Mouse (Mus musculus) lung, embryonic 14.5 days (tissue): ENCODE data around the gene Elovl7. TPM values are rescaled to one million over a fixed set of nuclear protein-coding genes. Genes with fewer than 3 reads are reported as not detected.

Experiments used
- ATAC-seq: fragments of 200-750 bp; cut with Nextera tagmentation; 2 replicates; pipeline ENCODE4 v1.8.0; 2017; ENCODE audit warnings: mild to moderate bottlenecking, moderate TSS enrichment, moderate library complexity; ENCODE audit not compliant: insufficient read depth
- DNase-seq: peaks from one replicate; pipeline ENCODE4 v3.0.0-alpha.2; 2015
- H3K27ac ChIP-seq: fragments of 300-500 bp; sonication (generic); 2 replicates; pipeline ENCODE4 v1.5.1; 2014; ENCODE audit warnings: low read depth, mild to moderate bottlenecking, moderate library complexity
- H3K27me3 ChIP-seq: fragments of 300-500 bp; sonication (generic); 2 replicates; pipeline ENCODE4 v1.6.1; 2014; ENCODE audit warnings: low read length, control low read depth; ENCODE audit not compliant: insufficient read depth
- H3K36me3 ChIP-seq: fragments of 300-500 bp; sonication (generic); 2 replicates; pipeline ENCODE4 v1.6.1; 2014; ENCODE audit warnings: control low read depth; ENCODE audit not compliant: insufficient read depth
- H3K4me1 ChIP-seq: fragments of 300-500 bp; sonication (generic); 2 replicates; pipeline ENCODE4 v1.6.1; 2014; ENCODE audit warnings: antibody characterized with exemption, control low read depth; ENCODE audit not compliant: insufficient read depth
- H3K4me2 ChIP-seq: fragments of 300-500 bp; sonication (generic); 2 replicates; pipeline ENCODE4 v1.6.1; 2014; ENCODE audit warnings: mild to moderate bottlenecking
- H3K4me3 ChIP-seq: fragments of 300-500 bp; sonication (generic); 2 replicates; pipeline ENCODE4 v1.5.1; 2014; ENCODE audit warnings: low read depth, low read length
- H3K9ac ChIP-seq: fragments of 300-500 bp; sonication (generic); 2 replicates; pipeline ENCODE4 v1.6.1; 2014
- H3K9me3 ChIP-seq: fragments of 300-500 bp; sonication (generic); 2 replicates; pipeline ENCODE4 v1.6.1; 2016; ENCODE audit warnings: low read depth, low read length, control low read depth
- CTCF ChIP-seq: IDR thresholded peaks from 2 replicates; pipeline ENCODE4 v1.5.1; 2016; ENCODE audit warnings: antibody characterized with exemption, low read depth
- WGBS: fragments of 180-500 bp; shearing (Covaris S2); extraction: QIAGEN DNeasy Blood & Tissue Kit; methylation state at CpG from one replicate; pipeline ENCODE4 v1.1.7; 2014; 5-methylcytosine and 5-hydroxymethylcytosine counted together
- polyA plus RNA-seq: library from polyadenylated mRNA; unstranded; fragments of >200 nt; fragmentation: Nextera tagmentation; extraction: Ambion mirVana; gene quantifications from 2 replicates; pipeline ENCODE4 v1.2.1, GENCODE M21; 2014

Gene Elovl7
- 9.7 and 9.9 TPM in 2 replicates for polyA plus RNA-seq

GRCm38 (mm10) chr13:108214081-108214484 is at the start of gene Elovl7:
Elovl7 (plus strand) TSS chr13:108214404.
- Histone ChIP-seq H3K4me3 (peak within 1 kb of the TSS; percentile 69), H3K4me1 (no peaks in the 10 kb centered on the region), H3K36me3 (no peaks in the 10 kb centered on the region), H3K9me3 (no peaks in the 10 kb centered on the region), H3K27ac (no peak within 1 kb of the TSS), H3K4me2 (peak within 1 kb of the TSS; percentile 99), H3K9ac (peak within 1 kb of the TSS; percentile 65), H3K27me3 (peaks cover 35% of the 10 kb centered on the region)
- ATAC-seq (peak; percentile 96), DNase-seq (peak; percentile 81)
- TF ChIP-seq CTCF: no peak
- WGBS: 2% methylated on average over 40 of the region's 40 CpGs

GRCm38 (mm10) chr13:108164621-108165020 is 49.6 kb upstream of the Elovl7 start:
- TF ChIP-seq CTCF: no peak
- Histone ChIP-seq H3K9me3 (no peaks in the 10 kb centered on the region), H3K4me1 (peaks cover 2% of the 10 kb centered on the region; the same call in 1 of the 2 replicates), H3K4me2 (no peak overlapping the region), H3K27me3 (no peaks in the 10 kb centered on the region), H3K36me3 (peaks cover 8% of the 10 kb centered on the region; the same call in 1 of the 2 replicates), H3K4me3 (no peak overlapping the region), H3K9ac (no peak overlapping the region), H3K27ac (no peak overlapping the region)
- ATAC-seq (no peak), DNase-seq (no peak)
- 85% methylated on average over 3 of the region's 3 CpGs for WGBS

DNA sequence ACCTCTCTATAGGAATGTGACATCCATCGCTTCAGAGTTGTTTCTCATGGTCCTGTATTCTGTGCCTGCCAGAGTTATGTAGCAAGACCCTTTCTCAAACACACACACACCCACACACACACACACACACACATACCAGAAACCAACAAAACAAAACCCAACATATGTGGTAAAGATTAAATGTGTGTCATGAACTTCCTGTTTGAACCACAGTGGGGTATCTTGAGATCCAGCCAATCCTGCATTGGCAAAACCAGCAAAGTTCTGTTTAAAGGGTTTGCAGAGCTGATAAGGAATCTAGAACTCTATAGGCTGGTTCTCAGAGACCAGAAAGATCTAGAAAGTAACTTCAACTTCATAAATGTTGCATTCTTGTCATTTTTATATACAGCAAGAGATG is 44.2 kb upstream of the Elovl7 start:
- Histone ChIP-seq H3K9me3 (no peaks in the 10 kb centered on the region), H3K4me1 (no peaks in the 10 kb centered on the region), H3K9ac (no peak overlapping the region), H3K4me3 (no peak overlapping the region), H3K27me3 (no peaks in the 10 kb centered on the region), H3K27ac (no peak overlapping the region), H3K4me2 (no peak overlapping the region), H3K36me3 (peaks cover 41% of the 10 kb centered on the region)
- ATAC-seq (no peak), DNase-seq (no peak)
- no peak for TF ChIP-seq CTCF
- 87% methylated on average over 1 of the region's 1 CpGs for WGBS

DNA sequence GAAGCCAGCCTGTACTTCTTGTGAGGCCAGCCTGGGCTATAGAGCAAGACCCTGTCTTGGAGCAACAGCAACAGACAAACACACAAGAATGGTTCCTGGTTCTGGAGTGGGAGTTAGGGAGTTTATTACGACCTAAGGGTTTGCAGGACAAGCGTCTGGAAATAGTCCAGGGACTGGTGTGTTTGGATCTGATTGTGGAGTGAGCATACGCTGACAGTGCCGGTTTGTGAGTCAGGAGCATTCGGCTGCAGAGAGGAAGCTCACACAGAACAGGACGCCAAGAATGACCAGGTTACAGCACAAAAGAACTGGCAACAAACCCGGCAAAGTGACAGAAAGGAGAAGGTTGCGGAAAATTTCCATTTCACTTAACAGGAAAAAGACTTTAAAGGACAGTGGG is 43.7 kb upstream of the Elovl7 start:
- 87% methylated on average over 8 of the region's 8 CpGs for WGBS
- H3K9ac ChIP-seq: no peak overlapping the region
- H3K27me3 ChIP-seq: no peaks in the 10 kb centered on the region
- no peak overlapping the region for H3K4me3 ChIP-seq
- no peak overlapping the region for H3K4me2 ChIP-seq
- DNase-seq (no peak), ATAC-seq (no peak)
- peaks cover 44% of the 10 kb centered on the region for H3K36me3 ChIP-seq
- H3K27ac ChIP-seq: no peak overlapping the region
- H3K4me1 ChIP-seq: no peaks in the 10 kb centered on the region
- H3K9me3 ChIP-seq: no peaks in the 10 kb centered on the region
- TF ChIP-seq CTCF: no peak

GRCm38 (mm10) chr13:108179618-108180017 is 34.6 kb upstream of the Elovl7 start:
- Histone ChIP-seq H3K4me2 (no peak overlapping the region), H3K27ac (no peak overlapping the region), H3K4me3 (no peak overlapping the region), H3K9me3 (no peaks in the 10 kb centered on the region), H3K27me3 (no peaks in the 10 kb centered on the region), H3K9ac (no peak overlapping the region), H3K36me3 (peaks cover 71% of the 10 kb centered on the region), H3K4me1 (no peaks in the 10 kb centered on the region)
- no peak for TF ChIP-seq CTCF
- WGBS: 86% methylated on average over 8 of the region's 8 CpGs
- ATAC-seq: no peak
- no peak for DNase-seq

GRCm38 (mm10) chr13:108180821-108181220 is 33.4 kb upstream of the Elovl7 start:
- H3K9me3 ChIP-seq: no peaks in the 10 kb centered on the region
- H3K4me2 ChIP-seq: no peak overlapping the region
- H3K4me1 ChIP-seq: no peaks in the 10 kb centered on the region
- no peaks in the 10 kb centered on the region for H3K27me3 ChIP-seq
- H3K4me3 ChIP-seq: no peak overlapping the region
- TF ChIP-seq CTCF: no peak
- DNase-seq (no peak), ATAC-seq (no peak)
- no peak overlapping the region for H3K9ac ChIP-seq
- H3K36me3 ChIP-seq: peaks cover 68% of the 10 kb centered on the region
- H3K27ac ChIP-seq: no peak overlapping the region
- 74% methylated on average over 5 of the region's 5 CpGs for WGBS

DNA sequence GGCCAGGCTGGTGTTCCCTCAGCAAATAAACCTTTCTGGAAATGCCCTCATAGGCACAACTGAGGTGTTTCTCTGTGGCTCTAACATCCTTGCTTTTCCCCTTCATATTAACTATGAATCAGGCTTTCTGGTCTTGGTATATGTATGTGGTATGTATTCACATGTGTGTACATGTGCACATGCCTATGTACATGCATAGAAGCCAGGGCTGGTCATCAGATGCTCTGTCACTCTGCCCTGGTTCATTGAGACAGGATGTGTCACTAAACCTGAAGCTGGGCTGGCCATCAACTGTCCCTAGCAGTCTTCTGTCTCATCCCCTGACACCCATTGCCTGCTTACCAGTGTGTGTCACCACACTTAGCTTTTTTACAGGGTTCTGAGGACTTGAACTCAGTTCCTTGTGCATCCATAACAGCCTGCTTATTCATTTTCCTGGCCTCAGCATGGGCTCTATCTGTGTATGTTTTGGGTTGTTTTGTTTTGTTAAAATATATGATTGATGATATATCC is 29.4 kb upstream of the Elovl7 start:
- TF ChIP-seq CTCF: no peak
- Histone ChIP-seq H3K27ac (no peak overlapping the region), H3K36me3 (peaks cover 47% of the 10 kb centered on the region), H3K9me3 (no peaks in the 10 kb centered on the region), H3K4me1 (no peaks in the 10 kb centered on the region), H3K4me2 (no peak overlapping the region), H3K4me3 (no peak overlapping the region), H3K9ac (no peak overlapping the region), H3K27me3 (no peaks in the 10 kb centered on the region)
- ATAC-seq (no peak), DNase-seq (no peak)

- 88% methylated on average over 3 of the region's 3 CpGs for WGBS
- Histone ChIP-seq H3K9ac (no peak overlapping the region), H3K4me1 (no peaks in the 10 kb centered on the region), H3K9me3 (no peaks in the 10 kb centered on the region), H3K4me3 (no peak overlapping the region), H3K4me2 (no peak overlapping the region), H3K36me3 (peaks cover 49% of the 10 kb centered on the region), H3K27ac (no peak overlapping the region), H3K27me3 (no peaks in the 10 kb centered on the region)
- no peak for TF ChIP-seq CTCF
- ATAC-seq (no peak), DNase-seq (no peak)
Observed at GRCm38 (mm10) chr13:108185530-108185929, 28.7 kb upstream of the Elovl7 start.
